Mouse (Mus musculus) lung, postnatal 0 days (tissue): ENCODE results near the gene Arhgap19. TPM values are rescaled to one million over a fixed set of nuclear protein-coding genes. Genes with fewer than 3 reads are reported as not detected.

Experiments used
- ATAC-seq: fragments of 200-750 bp; cut with Nextera tagmentation; 2 replicates; pipeline ENCODE4 v1.8.0; 2017; ENCODE audit warnings: moderate library complexity
- DNase-seq: peaks from one replicate; pipeline ENCODE4 v3.0.0-alpha.2; 2016; ENCODE audit warnings: low spot score
- H3K27ac ChIP-seq: fragments of 300-500 bp; sonication (generic); 2 replicates; pipeline ENCODE4 v1.5.1; 2014; ENCODE audit warnings: antibody characterized with exemption, mild to moderate bottlenecking, low read length, mixed read lengths
- H3K27me3 ChIP-seq: fragments of 300-500 bp; sonication (generic); replicated peaks from 2 replicates; pipeline ENCODE4 v1.6.1; 2014; ENCODE audit warnings: low read length, mixed read lengths; ENCODE audit not compliant: insufficient read depth
- H3K36me3 ChIP-seq: fragments of 300-500 bp; sonication (generic); 2 replicates; pipeline ENCODE4 v1.6.1; 2014; ENCODE audit warnings: low read length, mixed read lengths; ENCODE audit not compliant: insufficient read depth
- H3K4me1 ChIP-seq: fragments of 300-500 bp; sonication (generic); 2 replicates; pipeline ENCODE4 v1.6.1; 2014; ENCODE audit warnings: antibody characterized with exemption, low read depth, low read length, mixed read lengths; ENCODE audit not compliant: insufficient read depth
- H3K4me2 ChIP-seq: fragments of 300-500 bp; sonication (generic); replicated peaks from 2 replicates; pipeline ENCODE4 v1.6.1; 2014; ENCODE audit warnings: low read depth, mild to moderate bottlenecking, low read length, moderate library complexity, mixed read lengths
- H3K4me3 ChIP-seq: fragments of 300-500 bp; sonication (generic); 2 replicates; pipeline ENCODE4 v1.5.1; 2014; ENCODE audit warnings: low read depth, low read length
- H3K9ac ChIP-seq: fragments of 300-500 bp; sonication (generic); replicated peaks from 2 replicates; pipeline ENCODE4 v1.6.1; 2014; ENCODE audit warnings: low read depth, mild to moderate bottlenecking
- H3K9me3 ChIP-seq: fragments of 300-500 bp; sonication (generic); 2 replicates; pipeline ENCODE4 v1.6.1; 2016; ENCODE audit warnings: low read length, mixed read lengths
- CTCF ChIP-seq: IDR thresholded peaks from 2 replicates; pipeline ENCODE4 v1.5.1; 2016; ENCODE audit warnings: antibody characterized with exemption, mild to moderate bottlenecking
- EP300 ChIP-seq: IDR thresholded peaks from 2 replicates; pipeline ENCODE4 v1.6.1; 2016; ENCODE audit warnings: antibody characterized with exemption, mild to moderate bottlenecking, control low read depth
- WGBS: fragments of 180-500 bp; shearing (Covaris S2); extraction: QIAGEN DNeasy Blood & Tissue Kit; methylation state at CpG from one replicate; pipeline ENCODE4 v1.1.7; 2014; 5-methylcytosine and 5-hydroxymethylcytosine counted together
- polyA plus RNA-seq: library from polyadenylated mRNA; unstranded; fragments of >200 nt; fragmentation: Nextera tagmentation; extraction: Ambion mirVana; gene quantifications from 2 replicates; pipeline ENCODE4 v1.2.1, GENCODE M21; 2015

The Arhgap19 gene
- polyA plus RNA-seq, 1 experiment from 2014 or later = 2.1 TPM

- Histone ChIP-seq H3K4me1 (no peaks in the 10 kb centered on the region), H3K36me3 (no peaks in the 10 kb centered on the region), H3K4me2 (no peak overlapping the region), H3K4me3 (no peak overlapping the region), H3K9ac (no peak overlapping the region), H3K9me3 (no peaks in the 10 kb centered on the region), H3K27ac (no peak overlapping the region), H3K27me3 (no peaks in the 10 kb centered on the region)
- ATAC-seq = no peak
- 68% methylated on average over 11 of the region's 11 CpGs for WGBS
- no peak for TF ChIP-seq CTCF
- TF ChIP-seq EP300 = no peak
- no peak for DNase-seq
Measured at GRCm38 (mm10) chr19:41751906-41752305, 49.9 kb downstream of the Arhgap19 start.

GRCm38 (mm10) chr19:41747436-41747835 is 54.4 kb downstream of the Arhgap19 start:
- Histone ChIP-seq H3K9ac (no peak overlapping the region), H3K4me1 (no peaks in the 10 kb centered on the region), H3K9me3 (no peaks in the 10 kb centered on the region), H3K36me3 (no peaks in the 10 kb centered on the region), H3K4me2 (no peak overlapping the region), H3K27ac (no peak overlapping the region), H3K27me3 (peaks cover 15% of the 10 kb centered on the region), H3K4me3 (no peak overlapping the region)
- ATAC-seq (no peak), DNase-seq (no peak)
- no peak for TF ChIP-seq EP300
- no peak for TF ChIP-seq CTCF
- 88% methylated on average over 14 of the region's 14 CpGs for WGBS

- ATAC-seq (no peak), DNase-seq (no peak)
- Histone ChIP-seq H3K9me3 (no peaks in the 10 kb centered on the region), H3K4me1 (no peaks in the 10 kb centered on the region), H3K4me2 (no peak overlapping the region), H3K9ac (no peak overlapping the region), H3K27ac (no peak overlapping the region), H3K4me3 (no peak overlapping the region), H3K27me3 (peaks cover 16% of the 10 kb centered on the region), H3K36me3 (no peaks in the 10 kb centered on the region)
- 32% methylated on average over 15 of the region's 15 CpGs for WGBS
- TF ChIP-seq EP300 = no peak
- no peak for TF ChIP-seq CTCF
Measured at GRCm38 (mm10) chr19:41745941-41746557, 55.8 kb downstream of the Arhgap19 start.

- H3K9me3 ChIP-seq = no peaks in the 10 kb centered on the region
- H3K9ac ChIP-seq = no peak within 1 kb of the TSS
- peak within 1 kb of the TSS; percentile 50 for H3K4me2 ChIP-seq
- no peak for TF ChIP-seq CTCF
- TF ChIP-seq EP300 = no peak
- 1% methylated on average over 35 of the region's 44 CpGs for WGBS
- no peaks in the 10 kb centered on the region for H3K4me1 ChIP-seq
- H3K36me3 ChIP-seq = no peaks in the 10 kb centered on the region
- H3K27me3 ChIP-seq = peaks cover 22% of the 10 kb centered on the region
- no peak within 1 kb of the TSS for H3K27ac ChIP-seq
- DNase-seq (no peak), ATAC-seq (no peak)
- peak within 1 kb of the TSS; percentile 19; the same call in 1 of the 2 replicates for H3K4me3 ChIP-seq
Measured at GRCm38 (mm10) chr19:41743396-41743795, 58.5 kb downstream of the Arhgap19 start, which contains the start of gene Slit1. TSS of gene Slit1 (minus strand) at chr19:41743665.

GRCm38 (mm10) chr19:41738896-41739295 is 63.0 kb downstream of the Arhgap19 start:
- 8% methylated on average over 4 of the region's 4 CpGs for WGBS
- H3K9ac ChIP-seq = no peak overlapping the region
- H3K27me3 ChIP-seq = peaks cover 22% of the 10 kb centered on the region
- H3K4me1 ChIP-seq = no peaks in the 10 kb centered on the region
- H3K36me3 ChIP-seq = no peaks in the 10 kb centered on the region
- H3K4me2 ChIP-seq = no peak overlapping the region
- no peak for DNase-seq
- no peak overlapping the region for H3K27ac ChIP-seq
- ATAC-seq = no peak
- TF ChIP-seq EP300 (no peak), CTCF (no peak)
- no peaks in the 10 kb centered on the region for H3K9me3 ChIP-seq
- no peak overlapping the region for H3K4me3 ChIP-seq

GRCm38 (mm10) chr19:41738429-41738805 is 63.4 kb downstream of the Arhgap19 start:
- WGBS = 9% methylated on average over 14 of the region's 14 CpGs
- no peaks in the 10 kb centered on the region for H3K36me3 ChIP-seq
- no peak for ATAC-seq
- TF ChIP-seq EP300 = no peak
- TF ChIP-seq CTCF = no peak
- no peak overlapping the region for H3K27ac ChIP-seq
- H3K4me2 ChIP-seq = no peak overlapping the region
- DNase-seq = no peak
- no peaks in the 10 kb centered on the region for H3K9me3 ChIP-seq
- H3K4me3 ChIP-seq = no peak overlapping the region
- no peak overlapping the region for H3K9ac ChIP-seq
- H3K4me1 ChIP-seq = no peaks in the 10 kb centered on the region
- peaks cover 17% of the 10 kb centered on the region for H3K27me3 ChIP-seq
